Mouse (Mus musculus) left cerebral cortex, adult 2 months (tissue): ENCODE results near the gene Dbndd2. TPM values are rescaled to one million over a fixed set of nuclear protein-coding genes. Genes with fewer than 3 reads are reported as not detected.

Experiments used
- DNase-seq, 2 experiments: peaks; one replicate each; pipeline ENCODE4 v3.0.0; 2021 to 2022; ENCODE audit warnings: low spot score in 2 of 2, mixed read lengths in 1 of 2; ENCODE audit errors: extremely low spot score in 1 of 2
- H3K27ac ChIP-seq: fragments of 200-600 bp; 2 replicates; pipeline ENCODE4 v1.8.1; 2022
- H3K4me3 ChIP-seq: fragments of 200-600 bp; 2 replicates; pipeline ENCODE4 v1.8.1; 2022
- CTCF ChIP-seq: fragments of 200-600 bp; IDR thresholded peaks from 2 replicates; pipeline ENCODE4 v1.8.1; 2022; ENCODE audit warnings: antibody characterized with exemption, mild to moderate bottlenecking, moderate library complexity
- intact Hi-C: fragments of 180-260 bp; cut with DNase I; formaldehyde crosslinking; loops from one replicate; pipeline ENCODE4 v1.15.1; 2025
- long read RNA-seq, 2 experiments: library from polyadenylated mRNA; stranded (forward); transcript quantifications; one replicate each; pipeline ENCODE4 v2.0.0; 2021; ENCODE audit warnings: borderline mapping rate in 2 of 2
- total RNA-seq, 2 experiments: library from RNA; stranded (reverse); gene quantifications; 2 replicates each; pipeline ENCODE4 v1.2.3; 2021

Gene Dbndd2
- 100 to 1,000 TPM; 102 to 106 TPM for total RNA-seq
- long read RNA-seq, experiment 1, transcript Dbndd2-203 (4 exons, 3,597 nt) = minor isoform, 5 of 69 reads
- long read RNA-seq, experiment 1, transcript Dbndd2-202 (4 exons, 1,658 nt) = major isoform, 49 of 69 reads
- long read RNA-seq, experiment 1, transcript Dbndd2-201 (3 exons, 1,338 nt) = minor isoform, 12 of 69 reads
- long read RNA-seq, experiment 1, partial matches to known transcripts = 1 of 69 reads
- long read RNA-seq, experiment 1, other reads (novel, unspliced or antisense) = 2 of 69 reads
- long read RNA-seq, experiment 2, transcript Dbndd2-201 (3 exons, 1,338 nt) = minor isoform, 8 of 64 reads
- long read RNA-seq, experiment 2, transcript Dbndd2-202 (4 exons, 1,658 nt) = major isoform, 43 of 64 reads
- long read RNA-seq, experiment 2, transcript Dbndd2-203 (4 exons, 3,597 nt) = minor isoform, 5 of 64 reads
- long read RNA-seq, experiment 2, partial matches to known transcripts = 2 of 64 reads
- long read RNA-seq, experiment 2, other reads (novel, unspliced or antisense) = 6 of 64 reads

GRCm38 (mm10) chr2:164485681-164486257 is at the start of gene Dbndd2:
Dbndd2 (plus strand) TSS chr2:164486106.
- TF ChIP-seq CTCF = no peak
- intact Hi-C loops = loop anchor here (2.0 to 10.0 kb wide), 2 partner anchors 23 to 259 kb away; partner anchors contain the start of genes Dnttip1 and Wfdc3
- Histone ChIP-seq H3K4me3 (peak within 1 kb of the TSS; percentile 94), H3K27ac (peak within 1 kb of the TSS; percentile 99)
- no peak for DNase-seq

- peak overlapping the region; percentile 37; the same call in 1 of the 2 replicates for H3K27ac ChIP-seq
- intact Hi-C loops = no loop called here
- TF ChIP-seq CTCF = no peak
- H3K4me3 ChIP-seq = no peak overlapping the region
- DNase-seq = no peak
Measured at GRCm38 (mm10) chr2:164436215-164436913, 49.5 kb upstream of the Dbndd2 start.

GRCm38 (mm10) chr2:164436961-164437360 is 48.9 kb upstream of the Dbndd2 start:
- intact Hi-C loops = no loop called here
- no peak for TF ChIP-seq CTCF

GRCm38 (mm10) chr2:164437710-164438109 is 48.2 kb upstream of the Dbndd2 start:
- Histone ChIP-seq H3K4me3 (no peak overlapping the region), H3K27ac (peak overlapping the region; percentile 44; the same call in 1 of the 2 replicates)

More at GRCm38 (mm10) chr2:164436961-164437360, 48.9 kb upstream of the Dbndd2 start:
- H3K27ac ChIP-seq = peak overlapping the region; percentile 48; the same call in 1 of the 2 replicates
- no peak overlapping the region for H3K4me3 ChIP-seq
- no peak for DNase-seq

GRCm38 (mm10) chr2:164438257-164438656 is 47.6 kb upstream of the Dbndd2 start:
- TF ChIP-seq CTCF = no peak
- H3K27ac ChIP-seq = peak overlapping the region; percentile 53; the same call in 1 of the 2 replicates
- H3K4me3 ChIP-seq = no peak overlapping the region
- intact Hi-C loops = no loop called here
- DNase-seq = no peak

More at GRCm38 (mm10) chr2:164437710-164438109, 48.2 kb upstream of the Dbndd2 start:
- DNase-seq = no peak
- no peak for TF ChIP-seq CTCF
- intact Hi-C loops = no loop called here

- TF ChIP-seq CTCF = no peak
- H3K27ac ChIP-seq = peak overlapping the region; percentile 53
- intact Hi-C loops = no loop called here
- H3K4me3 ChIP-seq = no peak overlapping the region
- peak in 1 of 2 experiments; percentile 21 for DNase-seq
Measured at GRCm38 (mm10) chr2:164439001-164439421, 46.9 kb upstream of the Dbndd2 start.

GRCm38 (mm10) chr2:164440314-164440713 is 45.6 kb upstream of the Dbndd2 start:
- intact Hi-C loops = no loop called here
- no peak overlapping the region; the same call in 1 of the 2 replicates for H3K4me3 ChIP-seq

GRCm38 (mm10) chr2:164441155-164441554 is 44.8 kb upstream of the Dbndd2 start:
- intact Hi-C loops = loop anchor here (1.0 kb wide), 1 partner anchor 18 kb away; no protein-coding TSS in a partner anchor
- peak overlapping the region; percentile 44 for H3K27ac ChIP-seq
- peak overlapping the region; percentile 57 for H3K4me3 ChIP-seq
- no peak for TF ChIP-seq CTCF
- DNase-seq = no peak

More at GRCm38 (mm10) chr2:164440314-164440713, 45.6 kb upstream of the Dbndd2 start:
- DNase-seq = no peak
- TF ChIP-seq CTCF = no peak
- no peak overlapping the region for H3K27ac ChIP-seq

- TF ChIP-seq CTCF = no peak
- DNase-seq = no peak
- peak overlapping the region; percentile 37 for H3K27ac ChIP-seq
- H3K4me3 ChIP-seq = peak overlapping the region; percentile 57
- intact Hi-C loops = loop anchor here (1.0 kb wide), 1 partner anchor 18 kb away; no protein-coding TSS in a partner anchor
Measured at GRCm38 (mm10) chr2:164441731-164442130, 44.2 kb upstream of the Dbndd2 start.

GRCm38 (mm10) chr2:164442315-164443050 is 43.4 kb upstream of the Dbndd2 start:
- H3K27ac ChIP-seq = peak overlapping the region; percentile 37
- DNase-seq = no peak
- TF ChIP-seq CTCF = no peak
- intact Hi-C loops = no loop called here
- peak overlapping the region; percentile 57 for H3K4me3 ChIP-seq

- intact Hi-C loops = no loop called here
- peak; percentile 74 for DNase-seq
- Histone ChIP-seq H3K27ac (peak overlapping the region; percentile 37; the same call in 1 of the 2 replicates), H3K4me3 (peak overlapping the region; percentile 57)
- peak; percentile 27 for TF ChIP-seq CTCF
Measured at GRCm38 (mm10) chr2:164443051-164443437, 42.9 kb upstream of the Dbndd2 start.
